Mouse (Mus musculus) liver, embryonic 16.5 days (tissue): ENCODE data around the gene Trim72. TPM values are rescaled to one million over a fixed set of nuclear protein-coding genes. Genes with fewer than 3 reads are reported as not detected.

Experiments
- ATAC-seq: fragments of 200-750 bp; cut with Nextera tagmentation; 2 replicates; pipeline ENCODE4 v1.8.0; 2017; ENCODE audit warnings: low read depth, mild to moderate bottlenecking, moderate number of reproducible peaks, moderate library complexity
- H3K27ac ChIP-seq: fragments of 300-500 bp; sonication (generic); 2 replicates; pipeline ENCODE4 v1.5.1; 2014; ENCODE audit warnings: mild to moderate bottlenecking, low read length
- H3K27me3 ChIP-seq: fragments of 300-500 bp; sonication (generic); 2 replicates; pipeline ENCODE4 v1.6.1; 2014; ENCODE audit warnings: low read depth, low read length, mixed read lengths; ENCODE audit not compliant: control insufficient read depth, insufficient read depth
- H3K36me3 ChIP-seq: fragments of 300-500 bp; sonication (generic); 2 replicates; pipeline ENCODE4 v1.6.1; 2014; ENCODE audit warnings: mild to moderate bottlenecking; ENCODE audit not compliant: control insufficient read depth, insufficient read depth
- H3K4me1 ChIP-seq: fragments of 300-500 bp; sonication (generic); 2 replicates; pipeline ENCODE4 v1.6.1; 2014; ENCODE audit warnings: low read depth, low read length, mixed read lengths; ENCODE audit not compliant: control insufficient read depth
- H3K4me2 ChIP-seq: fragments of 300-500 bp; sonication (generic); 2 replicates; pipeline ENCODE4 v1.6.1; 2014; ENCODE audit warnings: low read depth, low read length, mixed read lengths
- H3K4me3 ChIP-seq: fragments of 300-500 bp; sonication (generic); 2 replicates; pipeline ENCODE4 v1.5.1; 2014; ENCODE audit warnings: low read depth, mild to moderate bottlenecking, low read length
- H3K9ac ChIP-seq: fragments of 300-500 bp; sonication (generic); 2 replicates; pipeline ENCODE4 v1.6.1; 2014; ENCODE audit warnings: low read depth, low read length
- H3K9me3 ChIP-seq: fragments of 300-500 bp; sonication (generic); replicated peaks from 2 replicates; pipeline ENCODE4 v1.6.1; 2016; ENCODE audit warnings: low read length; ENCODE audit not compliant: control insufficient read depth
- WGBS: fragments of 180-500 bp; shearing (Covaris S2); extraction: QIAGEN DNeasy Blood & Tissue Kit; methylation state at CpG from one replicate; pipeline ENCODE4 v1.1.7; 2014; ENCODE audit not compliant: insufficient replicate concordance; 5-methylcytosine and 5-hydroxymethylcytosine counted together
- polyA plus RNA-seq: library from polyadenylated mRNA; unstranded; fragments of >200 nt; fragmentation: Nextera tagmentation; extraction: Ambion mirVana; gene quantifications from 2 replicates; pipeline ENCODE4 v1.2.1, GENCODE M21; 2015

Gene Trim72
- polyA plus RNA-seq, 1 experiment from 2014 or later: 0.32 TPM

- no peak overlapping the region for H3K9ac ChIP-seq
- no peak for ATAC-seq
These were observed 54.8 kb downstream of the Trim72 start for GRCm38 (mm10) chr7:128058576-128058975.

GRCm38 (mm10) chr7:128059091-128059490 is 55.3 kb downstream of the Trim72 start:
- H3K4me1 ChIP-seq: no peaks in the 10 kb centered on the region; the same call in 1 of the 2 replicates
- H3K9ac ChIP-seq: no peak overlapping the region
- no peak overlapping the region for H3K27ac ChIP-seq
- WGBS: 25% methylated on average over 4 of the region's 4 CpGs
- no peak for ATAC-seq
- no peaks in the 10 kb centered on the region for H3K36me3 ChIP-seq
- no peaks in the 10 kb centered on the region for H3K27me3 ChIP-seq
- H3K4me2 ChIP-seq: no peak overlapping the region
- H3K4me3 ChIP-seq: no peak overlapping the region
- H3K9me3 ChIP-seq: no peaks in the 10 kb centered on the region

More at GRCm38 (mm10) chr7:128058576-128058975, 54.8 kb downstream of the Trim72 start:
- H3K27ac ChIP-seq: no peak overlapping the region
- no peaks in the 10 kb centered on the region for H3K27me3 ChIP-seq
- no peaks in the 10 kb centered on the region for H3K9me3 ChIP-seq
- H3K4me2 ChIP-seq: no peak overlapping the region
- no peaks in the 10 kb centered on the region for H3K36me3 ChIP-seq
- no peak overlapping the region for H3K4me3 ChIP-seq
- 26% methylated on average over 7 of the region's 7 CpGs for WGBS
- no peaks in the 10 kb centered on the region; the same call in 1 of the 2 replicates for H3K4me1 ChIP-seq

Other genes with a start within 250 kb of the Trim72 start
- gene Orai3, start 234.1 kb upstream of the Trim72 start, polyA plus RNA-seq: 11.2 and 12.9 TPM in 2 replicates
- gene Setd1a, start 227.3 kb upstream of the Trim72 start, polyA plus RNA-seq: 7.5 and 7.9 TPM in 2 replicates
- not detected in 2 replicates for gene Gm49388, start 218.3 kb upstream of the Trim72 start, polyA plus RNA-seq
- gene Hsd3b7, start 203.3 kb upstream of the Trim72 start, polyA plus RNA-seq: 72.9 and 80.3 TPM in 2 replicates
- gene Stx4a, start 179.7 kb upstream of the Trim72 start, polyA plus RNA-seq: 11.8 TPM in 2 replicates
- gene Stx1b, start 179.4 kb upstream of the Trim72 start, polyA plus RNA-seq: 0.25 and 0.40 TPM in 2 replicates
- 4.8 and 4.9 TPM in 2 replicates for gene Zfp646, start 127.7 kb upstream of the Trim72 start, polyA plus RNA-seq
- gene Zfp668, start 127.1 kb upstream of the Trim72 start, polyA plus RNA-seq: 4.5 and 5.0 TPM in 2 replicates
- gene Prss53, start 113.0 kb upstream of the Trim72 start, polyA plus RNA-seq: 0.28 and 0.41 TPM in 2 replicates
- gene Gm21974, start 108.5 kb upstream of the Trim72 start, polyA plus RNA-seq: not detected in 2 replicates
- gene Vkorc1, start 108.3 kb upstream of the Trim72 start, polyA plus RNA-seq: 140 and 149 TPM in 2 replicates
- gene Bckdk, start 99.9 kb upstream of the Trim72 start, polyA plus RNA-seq: 45.9 and 51.1 TPM in 2 replicates
- 12.9 and 13.3 TPM in 2 replicates for gene Kat8, start 91.4 kb upstream of the Trim72 start, polyA plus RNA-seq
- gene Prss8, start 73.8 kb upstream of the Trim72 start, polyA plus RNA-seq: 14.8 and 18.5 TPM in 2 replicates
- 2.9 and 3.0 TPM in 2 replicates for gene Prss36, start 57.2 kb upstream of the Trim72 start, polyA plus RNA-seq
- gene Fus, start 36.5 kb upstream of the Trim72 start, polyA plus RNA-seq: 86.5 and 92.3 TPM in 2 replicates
- gene Pycard, start 10.1 kb upstream of the Trim72 start, polyA plus RNA-seq: 20.7 and 23.0 TPM in 2 replicates
- gene Itgam, start 58.7 kb downstream of the Trim72 start, polyA plus RNA-seq: 7.1 and 7.4 TPM in 2 replicates
- gene Gm49368, start 58.7 kb downstream of the Trim72 start, polyA plus RNA-seq: 0.27 TPM in 1 of 2 replicates, not detected in the other
- 0.16 and 0.24 TPM in 2 replicates for gene Itgax, start 125.6 kb downstream of the Trim72 start, polyA plus RNA-seq
- 0.04 and 0.13 TPM in 2 replicates for gene Itgad, start 150.4 kb downstream of the Trim72 start, polyA plus RNA-seq
- 3.4 and 7.5 TPM in 2 replicates for gene Cox6a2, start 202.4 kb downstream of the Trim72 start, polyA plus RNA-seq
- 5.7 and 6.5 TPM in 2 replicates for gene Armc5, start 233.4 kb downstream of the Trim72 start, polyA plus RNA-seq
- gene 9130023H24Rik, start 234.1 kb downstream of the Trim72 start, polyA plus RNA-seq: 2.4 and 2.6 TPM in 2 replicates
- gene Tgfb1i1, start 242.9 kb downstream of the Trim72 start, polyA plus RNA-seq: 9.6 and 11.9 TPM in 2 replicates